ENCODE assay signal across 13 mouse cellular contexts in genomic region chr7:119976256-119976655, GRCm38 (mm10).
A peak's percentile ranks its signal among the peaks of the same experiment; 100 is the strongest.
DNase-seq lines count a peak whose midpoint lies in the region; ATAC-seq lines count a peak whose summit lies in the region.
"Had no signal": no experiment of that assay in that cellular context is flagged by ENCODE, and none has a peak within 500 bp of the region (broad histone marks: within the 10 kb centered on the region; RNA-seq: fewer than 3 reads in every experiment).

No protein-coding gene starts in this region.

- no peak for ATAC-seq in heart, embryonic 12.5 days (ENCODE audit: insufficient number of reproducible peaks, low FRiP score)
- no peak for ATAC-seq in hindbrain, embryonic 16.5 days
- ATAC-seq: midbrain, embryonic 15.5 days had no signal

- no peaks in the 10 kb centered on the region for H3K9me3 ChIP-seq in heart, embryonic 12.5 days (replicated peaks)
- no peaks in the 10 kb centered on the region for H3K9me3 ChIP-seq in hindbrain, embryonic 16.5 days (ENCODE audit: control insufficient read depth, low read length)
- H3K9me3 ChIP-seq: liver, embryonic 13.5 days; midbrain, embryonic 15.5 days had no signal

- H3K27me3 ChIP-seq in heart, embryonic 12.5 days (replicated peaks), result no peaks in the 10 kb centered on the region
- no peaks in the 10 kb centered on the region for H3K27me3 ChIP-seq in hindbrain, embryonic 16.5 days (replicated peaks; ENCODE audit: control insufficient read depth, insufficient read depth, low read length)
- H3K27me3 ChIP-seq: liver, embryonic 13.5 days; midbrain, embryonic 15.5 days had no signal

- no peak overlapping the region for H3K4me3 ChIP-seq in heart, embryonic 12.5 days
- H3K4me3 ChIP-seq in hindbrain, embryonic 16.5 days (ENCODE audit: low read length), result no peak overlapping the region
- H3K4me3 ChIP-seq: erythroblast, embryonic 14.5 days; liver, embryonic 13.5 days; midbrain, embryonic 15.5 days had no signal

- H3K4me1 ChIP-seq in heart, embryonic 12.5 days (replicated peaks), result no peaks in the 10 kb centered on the region
- no peaks in the 10 kb centered on the region for H3K4me1 ChIP-seq in hindbrain, embryonic 16.5 days (ENCODE audit: control insufficient read depth, insufficient read depth, low read depth, low read length)
- H3K4me1 ChIP-seq: liver, embryonic 13.5 days; midbrain, embryonic 15.5 days had no signal

- no peaks in the 10 kb centered on the region for H3K36me3 ChIP-seq in heart, embryonic 12.5 days
- no peaks in the 10 kb centered on the region for H3K36me3 ChIP-seq in hindbrain, embryonic 16.5 days (ENCODE audit: control insufficient read depth, insufficient read depth, low read length)
- H3K36me3 ChIP-seq: liver, embryonic 13.5 days; midbrain, embryonic 15.5 days had no signal

- DNase-seq in adrenal gland, postnatal 10 days, result peak; percentile 44
- no peak for DNase-seq in adrenal gland, adult 8-10 months
- peak; percentile 33 to 49 for DNase-seq in heart, postnatal 14 days
- peak; percentile 5 to 8 for DNase-seq in spleen, adult 18-20 months
- no peak for DNase-seq in spleen, postnatal 4 days (ENCODE audit: low spot score in 2 of 2)
- DNase-seq in testis, postnatal 14 days (ENCODE audit: low spot score), result peak; percentile 56
- DNase-seq: liver, embryonic 13.5 days; lung, postnatal 36 days; thymus, adult 18-20 months had no signal

- no peak overlapping the region for H3K4me2 ChIP-seq in heart, embryonic 12.5 days
- H3K4me2 ChIP-seq in hindbrain, embryonic 16.5 days (ENCODE audit: low read length), result no peak overlapping the region
- H3K4me2 ChIP-seq: liver, embryonic 13.5 days; midbrain, embryonic 15.5 days had no signal

- no peak overlapping the region for H3K9ac ChIP-seq in heart, embryonic 12.5 days
- no peak overlapping the region for H3K9ac ChIP-seq in hindbrain, embryonic 16.5 days (ENCODE audit: low read depth, low read length)
- H3K9ac ChIP-seq: liver, embryonic 13.5 days; midbrain, embryonic 15.5 days had no signal

- intact Hi-C loops in heart, postnatal 14 days (cut with DNase I), result no loop called here

- H3K27ac ChIP-seq in heart, embryonic 12.5 days (ENCODE audit: poor library complexity, severe bottlenecking), result no peak overlapping the region
- no peak overlapping the region for H3K27ac ChIP-seq in hindbrain, embryonic 16.5 days (ENCODE audit: low read depth, low read length)
- H3K27ac ChIP-seq: liver, embryonic 13.5 days; midbrain, embryonic 15.5 days had no signal

- WGBS in heart, embryonic 12.5 days, result 64% methylated on average over 6 of the region's 6 CpGs
- 79% methylated on average over 6 of the region's 6 CpGs for WGBS in hindbrain, embryonic 16.5 days

Comparison
In these comparisons a context has a peak if more than half of its experiments do, and no peak if none do; other contexts are left out.
1. DNase-seq: peak in adrenal gland, postnatal 10 days (single experiment), heart, postnatal 14 days (2 of 2), spleen, adult 18-20 months (2 of 2) and testis, postnatal 14 days (single experiment); none in adrenal gland, adult 8-10 months (single experiment) and spleen, postnatal 4 days (0 of 2).